Mouse (Mus musculus) E14TG2a.4 (cell line): Measurements from ENCODE around the gene Fam198a.

ENCODE experiments used
- CTCF ChIP-seq: conservative IDR thresholded peaks from 2 replicates; pipeline ENCODE4 v1.5.1; 2014; ENCODE audit warnings: low read length
- NANOG ChIP-seq: IDR thresholded peaks from 2 replicates; pipeline ENCODE4 v1.6.1; 2014; ENCODE audit warnings: borderline replicate concordance, low read length, mixed read lengths
- POU5F1 ChIP-seq: IDR thresholded peaks from 2 replicates; pipeline ENCODE4 v1.6.1; 2014; ENCODE audit warnings: low read length, borderline replicate concordance

- TF ChIP-seq CTCF (peak; percentile 18; the same call in 1 of the 2 replicates), NANOG (no peak), POU5F1 (no peak)
Measured at GRCm38 (mm10) chr9:121947784-121948183, 3.0 kb upstream of the Fam198a start.
